Mouse (Mus musculus): ENCODE data around the gene Gm11213.

Gm11213 gene

DNA sequence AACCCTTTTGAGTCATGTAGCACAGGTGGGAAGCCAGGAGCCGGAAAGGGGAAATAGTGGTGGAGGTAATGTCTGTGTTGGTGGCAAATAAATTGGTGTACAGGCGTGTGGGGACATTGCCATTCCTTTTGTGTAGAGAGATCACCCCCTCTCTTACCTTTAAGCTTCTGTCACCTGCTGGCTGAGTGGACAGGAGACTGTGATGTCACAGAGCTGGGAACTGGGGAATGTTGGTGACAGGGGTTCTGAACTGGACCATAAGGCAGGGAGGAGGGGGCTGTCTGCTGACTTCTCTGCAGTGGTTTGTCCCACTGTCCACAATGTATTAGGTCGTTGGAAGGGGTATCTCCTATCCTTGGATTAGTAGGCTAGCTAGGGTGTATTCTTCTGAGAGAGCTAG, at the start of gene Gm11213:
Gm11213 (minus strand) TSS at position 317 of the 400 bp plus-strand sequence.
- no peak for DNase-seq (ENCODE audit: extremely low read depth, low read depth)

DNA sequence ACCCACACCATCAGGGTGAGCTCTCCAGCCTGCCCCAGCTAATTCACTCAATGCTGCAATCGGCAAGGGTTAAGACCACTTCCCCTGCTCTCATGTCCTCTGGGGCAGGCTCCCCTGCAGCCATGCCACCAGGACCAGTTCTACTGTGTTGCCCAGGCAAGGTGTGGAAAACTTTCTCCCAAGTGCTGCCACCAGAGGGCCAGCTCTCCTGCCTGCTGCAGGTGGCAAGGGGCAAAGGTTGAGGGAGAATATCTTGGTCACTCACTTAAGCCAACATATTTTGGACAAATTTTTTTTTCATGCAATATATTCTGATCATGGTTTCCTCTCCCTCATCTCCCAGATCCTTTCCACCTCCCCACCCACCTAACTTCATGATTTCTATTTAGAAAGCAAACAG, 49.3 kb upstream of the Gm11213 start:
- no peak for DNase-seq (ENCODE audit: extremely low read depth, low read depth)

DNA sequence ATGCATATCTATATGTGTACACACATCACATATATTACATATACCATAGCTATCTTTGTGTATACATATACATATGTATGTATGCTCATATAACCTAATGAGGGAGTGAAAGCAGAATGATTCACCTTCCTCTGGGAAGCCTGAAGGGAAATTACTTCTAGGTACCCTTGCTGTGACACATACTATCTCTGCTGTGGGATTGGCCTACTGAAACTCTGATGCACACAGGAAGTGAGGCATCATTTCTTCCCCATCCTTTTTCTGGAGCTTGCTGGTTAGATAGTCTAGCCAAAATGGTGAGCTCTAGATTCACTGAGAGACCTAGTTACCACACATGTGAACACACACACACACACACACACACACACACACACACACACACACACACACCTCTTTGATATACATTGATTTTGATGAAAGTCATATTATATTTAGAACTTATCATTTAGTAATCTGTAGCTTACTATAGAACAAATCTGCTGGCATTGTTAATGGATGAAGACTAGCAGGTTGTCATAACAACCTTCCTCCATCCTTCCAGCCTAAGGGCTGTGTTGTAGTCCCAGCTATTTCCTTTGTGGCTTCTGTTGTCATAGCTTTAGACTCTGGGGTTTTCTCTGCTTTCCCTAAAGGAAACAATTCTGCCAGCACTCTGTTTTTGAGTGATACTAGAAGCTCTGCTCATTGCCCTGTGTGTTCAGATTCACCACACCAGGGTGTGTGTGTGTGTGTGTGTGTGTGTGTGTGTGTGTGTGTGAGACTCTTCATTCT, 39.1 kb upstream of the Gm11213 start:
- DNase-seq (ENCODE audit: extremely low read depth, low read depth), result no peak

DNA sequence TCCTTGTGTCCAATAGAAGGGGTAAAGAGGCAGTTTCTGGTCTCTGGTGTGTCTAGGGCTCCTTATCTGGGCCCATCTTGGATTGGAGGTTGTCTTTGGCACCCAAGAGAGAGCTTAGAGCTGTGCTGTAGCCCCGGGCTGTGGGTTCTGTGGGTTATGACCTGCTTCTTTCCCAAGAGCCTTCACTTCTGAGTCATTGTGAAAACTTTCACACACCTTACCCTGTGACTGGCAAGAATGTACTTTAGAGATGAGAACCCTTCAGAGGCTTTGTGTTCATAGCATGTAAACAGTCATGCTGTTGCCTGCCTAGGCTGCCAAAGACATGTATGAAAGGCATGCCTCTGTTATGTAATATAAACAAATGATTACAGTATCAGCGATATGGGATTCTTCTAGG, 34.8 kb upstream of the Gm11213 start:
- no peak for DNase-seq (ENCODE audit: extremely low read depth, low read depth)

DNA sequence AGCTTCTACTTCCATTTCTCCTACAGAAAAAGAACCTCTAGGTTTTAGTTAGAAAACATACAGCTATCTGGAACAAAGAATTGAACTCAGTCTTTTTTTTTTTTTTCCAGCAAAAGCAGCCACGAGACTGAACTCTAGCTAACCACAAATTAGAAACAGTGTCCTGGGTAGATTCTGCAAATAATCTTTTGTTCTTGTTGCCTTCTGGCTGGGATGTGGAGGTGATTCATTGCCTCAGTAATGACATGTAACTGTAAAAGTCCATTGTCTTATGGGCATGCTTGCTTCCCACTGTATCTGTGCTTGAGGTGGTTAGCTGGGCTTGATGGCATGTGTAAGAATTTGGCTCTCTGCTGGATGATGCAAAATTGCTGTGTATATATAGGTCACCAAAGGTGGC, 33.5 kb upstream of the Gm11213 start:
- DNase-seq (ENCODE audit: extremely low read depth, low read depth), result no peak

DNA sequence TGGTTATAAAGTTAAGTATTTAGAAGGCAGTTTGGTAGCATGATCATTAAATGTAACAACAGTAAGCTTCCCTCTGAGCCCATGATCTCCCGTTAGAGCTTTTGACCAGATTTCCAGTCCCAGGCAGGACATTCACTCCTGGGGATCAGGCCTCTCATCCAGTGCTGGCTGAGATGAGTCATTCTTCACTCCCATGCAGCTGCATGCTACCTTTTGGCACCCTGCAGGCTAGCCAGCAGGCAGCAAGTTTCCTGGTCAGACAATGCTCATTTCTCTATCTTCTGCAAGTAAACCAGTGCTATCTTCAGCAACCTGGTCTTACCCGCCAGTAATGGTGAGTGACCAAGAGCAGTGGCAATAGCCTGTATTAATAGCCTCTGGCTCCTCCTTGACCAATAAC, 28.1 kb upstream of the Gm11213 start:
- DNase-seq (ENCODE audit: extremely low read depth, low read depth), result no peak

DNA sequence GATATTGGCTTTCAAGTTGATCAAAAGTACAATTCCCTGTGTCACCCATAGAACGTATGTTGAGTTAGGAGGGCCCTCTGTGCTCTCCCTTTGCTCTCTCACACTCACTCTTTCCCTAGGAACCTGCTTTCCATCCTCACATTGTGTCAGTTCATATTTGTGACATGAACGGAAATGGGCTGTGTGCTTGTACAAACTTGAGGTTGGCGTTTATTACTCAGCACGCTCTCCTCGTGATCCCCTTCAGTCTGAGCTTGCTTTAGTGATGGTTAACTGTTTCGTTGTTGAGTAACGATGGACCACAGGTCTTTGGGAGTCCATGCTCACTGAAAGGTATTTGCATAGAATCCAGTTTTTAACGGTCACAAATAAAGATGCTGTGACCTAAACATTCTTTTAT, 22.1 kb upstream of the Gm11213 start:
- DNase-seq (ENCODE audit: extremely low read depth, low read depth), result no peak

DNA sequence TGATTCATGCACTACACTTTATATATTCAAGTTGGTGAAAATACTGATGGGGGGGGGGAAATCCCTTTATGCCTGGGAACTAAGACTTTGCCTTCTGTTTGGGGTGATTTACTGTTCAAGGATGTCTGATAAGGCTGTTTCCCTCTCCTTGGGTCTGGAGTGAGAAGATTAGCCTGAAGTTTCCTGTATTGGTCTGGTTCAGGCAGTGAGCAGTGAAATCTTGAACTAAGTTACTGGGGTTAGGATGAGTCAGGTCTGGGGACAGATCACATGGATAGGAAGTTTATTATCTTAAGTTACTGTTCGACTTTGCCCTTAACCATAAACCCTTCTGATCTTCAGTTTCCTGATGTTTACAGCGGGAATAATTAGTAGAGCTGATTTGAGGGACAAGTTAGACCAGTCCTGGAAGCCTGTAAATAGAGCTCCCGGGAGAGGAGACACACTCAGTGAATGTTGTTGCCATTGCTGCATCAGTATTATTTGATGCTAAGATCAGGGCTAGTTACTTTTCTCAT, 20.6 kb upstream of the Gm11213 start:
- DNase-seq (ENCODE audit: extremely low read depth, low read depth), result no peak

DNA sequence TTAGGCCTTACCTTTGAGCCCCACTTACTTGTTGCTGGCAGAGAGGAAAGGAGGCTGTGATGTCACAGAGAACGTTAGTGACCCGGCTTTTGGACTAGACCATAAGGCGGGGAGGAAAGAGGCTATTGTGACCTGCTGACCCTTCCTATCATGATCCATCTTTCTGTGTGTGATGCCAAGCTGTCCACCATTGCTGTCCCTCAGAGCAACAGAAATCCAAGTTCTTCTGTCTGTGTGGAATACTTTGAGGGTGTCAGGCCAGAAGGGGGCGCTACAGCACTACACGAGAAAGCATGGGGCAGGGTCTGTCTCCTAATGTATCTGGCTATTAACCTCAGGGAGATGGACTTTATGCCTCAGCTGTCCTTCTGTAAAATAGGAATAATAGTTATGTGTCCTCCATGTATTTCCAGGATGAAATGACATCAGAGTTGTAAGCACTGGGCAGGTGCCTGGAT, 17.3 kb upstream of the Gm11213 start, which contains the start of gene Tex48:
Tex48 (minus strand) TSS at position 51 of the 458 bp plus-strand sequence.
- no peak for DNase-seq (ENCODE audit: extremely low read depth, low read depth)

DNA sequence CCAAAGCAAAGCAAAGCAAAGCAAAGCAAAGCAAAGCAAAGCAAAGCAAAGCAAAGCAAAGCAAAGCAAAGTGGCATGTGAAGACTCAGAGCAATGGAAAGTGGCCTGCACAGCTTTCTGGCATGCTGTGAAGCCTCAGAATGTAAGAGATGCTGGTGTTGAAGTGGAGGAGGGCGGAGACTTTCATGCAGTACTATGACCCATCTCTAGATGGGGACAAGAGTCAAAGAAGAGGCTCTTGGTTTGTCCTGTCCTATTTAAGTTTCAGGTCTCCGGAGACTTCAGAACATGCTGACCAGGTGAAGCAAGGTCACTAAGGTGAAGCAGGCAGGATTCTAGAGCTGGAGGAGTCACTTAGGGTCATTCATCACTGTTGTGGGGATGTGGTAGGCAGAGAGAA, 16.8 kb upstream of the Gm11213 start:
- no peak for DNase-seq (ENCODE audit: extremely low read depth, low read depth)

DNA sequence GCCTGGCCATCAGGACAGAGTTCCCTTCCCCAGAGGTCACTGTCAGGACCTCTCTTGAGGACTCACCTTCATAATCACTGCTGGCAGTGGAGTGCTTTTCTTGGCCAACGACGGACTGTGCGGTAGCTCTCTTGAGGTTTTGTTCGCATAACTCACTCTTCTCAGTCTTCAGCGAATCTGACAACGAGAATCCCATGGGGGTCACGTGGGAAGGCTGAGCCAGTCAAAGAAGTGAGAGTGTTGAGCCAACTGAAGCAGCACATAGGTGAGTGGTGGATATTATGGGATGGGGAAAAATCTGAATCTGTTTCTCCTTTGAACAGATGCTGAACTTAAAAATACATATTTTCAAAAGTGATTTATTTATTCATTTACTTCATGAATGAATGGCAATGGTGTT, 3.3 kb upstream of the Gm11213 start:
- DNase-seq (ENCODE audit: extremely low read depth, low read depth), result no peak

DNA sequence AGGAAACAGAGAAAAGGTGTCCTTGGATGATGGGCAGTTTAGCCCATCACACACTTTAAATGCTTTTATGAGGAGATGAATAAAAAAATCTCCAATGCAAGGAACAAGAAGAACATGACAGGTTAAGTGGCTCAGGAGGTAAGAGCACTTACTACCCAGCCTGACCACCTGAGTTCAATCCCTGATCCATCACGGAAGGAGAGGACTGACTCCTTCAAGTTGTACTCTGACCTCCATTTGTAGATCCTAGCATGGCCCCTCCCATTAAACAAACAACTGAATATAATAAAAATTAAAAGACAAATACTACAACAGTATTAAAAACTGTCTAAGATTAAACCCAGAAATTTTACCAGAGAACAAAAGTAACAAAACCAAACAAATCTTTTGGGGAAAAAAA, 907 bp upstream of the Gm11213 start:
- no peak for DNase-seq (ENCODE audit: extremely low read depth, low read depth)

DNA sequence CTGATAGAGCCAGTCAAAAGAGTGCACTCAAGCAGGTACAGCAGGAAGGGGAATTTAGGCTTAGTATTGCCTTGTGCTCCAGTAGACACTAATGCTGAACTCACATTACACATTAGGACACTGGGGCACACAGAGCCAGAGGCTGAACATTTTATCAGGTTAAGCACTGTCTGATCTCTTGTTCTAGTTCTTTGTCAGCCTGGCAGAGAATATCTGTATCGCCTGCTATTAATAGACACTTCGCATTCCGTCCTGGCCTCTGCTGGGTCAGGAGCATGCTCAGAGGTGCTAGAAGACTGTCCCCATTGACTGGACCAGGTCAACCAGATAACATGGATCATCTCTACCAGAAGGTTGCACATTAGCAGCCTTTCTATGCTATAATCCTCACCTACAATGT, 484 bp upstream of the Gm11213 start:
- no peak for DNase-seq (ENCODE audit: extremely low read depth, low read depth)

DNA sequence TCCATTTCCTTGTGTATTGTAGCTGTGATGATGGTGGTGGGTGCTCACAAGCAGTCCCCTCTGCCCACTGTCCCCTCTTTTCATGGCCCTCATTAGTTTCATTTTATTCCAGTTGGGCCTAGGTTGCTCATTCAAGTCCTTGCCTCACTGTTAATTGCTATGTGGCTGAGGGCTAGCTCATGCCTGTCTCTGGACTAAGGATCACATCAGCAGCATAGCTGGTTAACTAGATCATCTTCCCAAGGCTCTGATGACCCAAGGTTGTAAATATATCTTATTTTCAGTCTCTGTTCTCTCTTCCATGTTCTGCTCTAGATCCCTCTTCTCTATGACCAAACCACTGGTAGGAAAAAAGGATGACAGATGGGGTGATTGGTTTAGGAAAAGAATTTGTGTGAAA, 3.8 kb downstream of the Gm11213 start:
- DNase-seq (ENCODE audit: extremely low read depth, low read depth), result no peak

DNA sequence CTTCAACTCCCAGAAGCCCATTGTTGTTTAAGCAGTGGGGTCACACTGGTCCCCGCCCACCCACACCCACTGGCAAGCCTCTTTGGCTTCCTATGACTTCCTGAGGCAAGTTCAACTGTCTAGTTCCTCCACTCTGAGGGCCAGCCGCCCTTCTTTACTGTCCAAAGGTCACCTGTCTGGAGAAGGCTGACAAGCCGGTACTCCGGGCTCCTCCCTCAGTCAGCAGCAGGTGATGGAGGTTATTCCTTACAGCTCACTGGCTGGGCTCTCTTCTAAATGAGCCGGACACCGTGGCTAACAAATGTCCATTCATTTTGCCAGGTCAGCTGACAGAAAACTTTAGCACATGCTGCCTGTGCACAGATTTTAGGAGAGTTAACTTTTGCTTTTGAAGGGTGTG, 4.3 kb downstream of the Gm11213 start:
- no peak for DNase-seq (ENCODE audit: extremely low read depth, low read depth)

DNA sequence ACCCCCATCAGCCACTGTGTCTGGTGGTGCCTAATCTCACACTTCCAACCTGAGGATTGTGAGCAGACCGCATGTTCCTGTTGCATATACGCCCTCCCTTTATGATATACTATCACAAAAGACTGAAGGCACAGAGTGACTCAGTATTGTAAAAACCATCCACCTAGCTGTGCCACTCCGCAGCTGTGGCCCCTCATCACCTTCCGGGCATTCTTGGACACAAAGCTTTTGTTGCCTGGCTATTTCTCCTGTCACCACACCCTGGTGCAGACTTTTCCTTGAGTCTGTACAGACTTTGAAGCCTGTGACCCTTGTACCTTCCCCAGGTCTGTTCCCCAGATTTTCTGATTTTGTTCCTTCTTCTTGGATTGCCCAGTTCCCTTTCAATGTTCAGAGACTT, 9.1 kb downstream of the Gm11213 start:
- no peak for DNase-seq (ENCODE audit: extremely low read depth, low read depth)

DNA sequence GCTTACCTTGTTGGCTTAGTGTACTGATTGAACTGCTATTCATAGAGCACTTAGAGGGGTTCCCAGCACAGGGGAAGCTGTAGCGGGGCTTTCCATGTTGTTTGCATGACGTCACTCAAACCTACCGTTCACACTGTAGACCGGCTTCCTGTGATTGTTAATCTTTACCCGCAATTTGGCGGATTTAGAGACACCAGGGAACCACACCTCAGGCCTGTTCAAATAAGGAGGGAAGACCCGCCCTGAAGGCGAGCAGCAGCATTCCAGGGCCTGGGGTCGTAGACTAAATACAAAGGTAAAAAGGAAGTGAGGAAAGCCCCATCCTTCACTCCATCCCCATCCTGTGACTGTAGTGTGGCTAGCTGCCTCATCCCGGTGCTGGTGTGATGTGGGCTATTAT, 9.8 kb downstream of the Gm11213 start:
- DNase-seq (ENCODE audit: extremely low read depth, low read depth), result no peak

DNA sequence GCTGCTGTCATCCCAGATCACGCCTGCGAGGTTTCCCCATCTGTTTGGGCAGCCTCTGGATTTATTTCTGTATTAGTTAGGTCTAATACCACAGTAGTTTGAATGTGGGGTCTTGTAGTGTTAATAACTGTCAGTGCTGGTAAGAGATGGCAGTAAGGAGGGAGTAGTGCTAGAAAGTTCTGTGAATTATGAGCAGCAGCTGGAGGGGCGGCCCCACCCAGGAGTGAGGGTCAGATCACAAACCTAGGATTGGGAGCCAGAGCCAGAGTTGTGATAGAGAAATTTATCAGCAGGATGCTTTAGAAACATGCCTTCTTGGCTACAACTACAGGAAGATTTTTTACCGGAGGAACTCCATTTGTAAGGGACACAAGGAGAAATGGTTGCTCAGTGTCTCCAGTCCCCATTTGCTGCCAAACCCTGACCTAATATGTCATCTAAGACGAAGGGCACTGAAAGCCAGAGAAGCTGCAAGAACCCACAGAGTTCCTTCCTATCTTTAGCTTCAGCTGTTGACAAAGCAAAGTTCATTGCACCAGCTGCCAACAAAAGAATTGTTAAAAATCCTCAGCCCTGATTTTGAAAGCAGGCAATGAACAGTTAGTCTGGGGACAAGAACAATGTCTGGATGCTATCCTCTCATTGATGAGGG, 10.5 kb downstream of the Gm11213 start:
- no peak for DNase-seq (ENCODE audit: extremely low read depth, low read depth)

DNA sequence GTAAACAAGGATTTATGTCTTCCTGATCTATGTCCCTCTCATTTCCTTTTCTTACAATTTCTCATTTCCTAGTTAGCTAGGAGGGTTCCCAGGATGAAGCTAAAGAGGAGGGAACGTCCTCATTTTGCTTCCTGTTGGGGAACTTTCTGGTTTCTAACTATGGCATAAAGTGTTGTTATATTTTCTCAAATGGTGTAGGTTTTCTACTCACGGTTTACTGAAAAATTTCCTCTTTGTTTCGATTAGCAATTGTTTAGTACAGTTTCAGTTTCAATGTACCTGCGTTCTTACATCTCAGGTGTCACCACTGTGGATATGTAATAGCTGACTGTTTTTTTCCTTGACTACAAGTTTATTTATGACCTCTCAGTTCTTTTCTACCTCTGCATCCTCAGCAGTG, 14.5 kb downstream of the Gm11213 start:
- DNase-seq (ENCODE audit: extremely low read depth, low read depth), result no peak

DNA sequence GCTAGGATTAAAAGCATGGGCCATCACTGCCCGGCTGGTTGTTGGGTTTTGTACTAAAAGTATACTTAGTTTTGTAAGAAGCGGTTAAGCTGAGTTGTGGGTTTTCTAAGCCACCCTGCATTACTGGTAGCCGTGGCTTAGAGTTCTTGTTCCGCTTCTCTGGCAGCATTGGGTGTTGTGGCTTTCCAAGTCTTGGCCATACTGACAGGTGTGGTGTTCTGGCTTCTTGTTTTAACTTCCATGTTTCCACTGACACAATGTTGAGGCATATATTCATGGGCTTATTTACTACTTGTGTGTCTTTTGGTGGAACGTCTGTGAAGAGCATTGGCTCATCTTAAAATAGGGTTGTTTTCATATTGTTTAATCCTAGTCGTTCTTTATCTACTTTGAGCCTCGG, 15.1 kb downstream of the Gm11213 start:
- DNase-seq (ENCODE audit: extremely low read depth, low read depth), result no peak

DNA sequence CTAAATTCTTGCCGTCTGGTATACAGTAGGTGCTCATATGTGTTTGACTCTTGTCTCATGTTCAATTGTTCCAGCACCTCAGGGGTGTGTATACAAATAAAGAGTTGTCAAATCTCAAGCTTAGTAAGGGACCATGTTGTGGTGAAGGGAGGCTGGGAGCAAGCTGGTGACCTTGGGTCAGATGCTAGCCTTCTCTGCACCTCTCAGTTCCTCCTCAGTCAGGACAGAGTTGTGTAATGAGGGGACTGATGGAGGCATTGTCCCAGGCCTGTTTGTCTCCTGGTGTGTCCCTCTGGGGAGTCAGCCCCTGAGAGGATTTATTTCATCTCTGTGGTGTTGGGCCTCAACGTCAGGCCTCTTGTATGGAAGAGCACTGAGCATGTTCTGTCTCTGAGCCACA, 18.8 kb downstream of the Gm11213 start:
- DNase-seq (ENCODE audit: extremely low read depth, low read depth), result no peak

DNA sequence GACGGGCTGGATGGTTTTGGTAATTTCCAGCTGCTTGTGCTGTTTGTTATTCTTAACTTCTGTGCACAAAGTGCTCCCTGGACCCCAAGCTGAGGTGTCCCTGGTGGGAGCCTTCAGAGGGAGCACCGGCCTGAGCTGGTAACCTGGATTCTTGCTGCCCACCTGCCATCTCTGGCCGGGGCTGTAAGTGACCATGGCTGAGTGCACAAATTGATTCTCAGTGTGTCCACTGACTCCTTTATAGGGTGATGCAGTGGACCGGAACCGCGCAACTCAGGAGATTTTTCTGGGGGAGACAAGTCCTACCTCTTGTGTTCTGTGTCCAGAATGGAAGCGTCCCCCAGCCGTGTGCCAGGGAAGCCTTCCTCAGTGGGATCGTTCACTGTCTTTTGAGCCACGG, 19.8 kb downstream of the Gm11213 start:
- DNase-seq (ENCODE audit: extremely low read depth, low read depth), result no peak

DNA sequence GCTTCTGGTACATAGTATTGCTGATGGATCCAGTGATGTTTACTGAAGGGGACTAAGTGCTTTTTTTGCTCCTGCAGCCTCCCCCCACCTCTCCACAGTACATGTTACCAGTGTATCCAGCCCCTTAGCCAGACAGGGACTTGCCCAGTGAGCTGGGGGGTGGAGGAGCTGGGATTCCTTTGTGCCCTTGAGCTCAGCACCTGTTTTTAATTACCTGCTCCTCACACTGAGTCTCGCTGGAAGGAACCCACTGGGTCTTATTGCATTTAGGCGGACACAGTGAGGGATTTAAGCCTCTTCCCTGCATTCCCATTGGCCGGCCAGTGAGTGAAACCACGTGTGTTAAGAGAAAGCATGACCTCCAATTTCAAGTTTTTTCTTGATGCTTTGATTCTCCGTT, 22.5 kb downstream of the Gm11213 start:
- no peak for DNase-seq (ENCODE audit: extremely low read depth, low read depth)

Measured in MEL-GATA-1-ER (cell line).